Mouse (Mus musculus) limb, embryonic 15.5 days (tissue): Measurements from ENCODE around the gene Cwc25. TPM values are rescaled to one million over a fixed set of nuclear protein-coding genes. Genes with fewer than 3 reads are reported as not detected.
"Not testable (repeated sequence)": the region's sequence is repeated elsewhere in the genome, so short reads cannot be mapped to it uniquely, and the experiment has no call there.

Experiments
- ATAC-seq: fragments of 200-750 bp; cut with Nextera tagmentation; 2 replicates; pipeline ENCODE4 v1.8.0; 2017; ENCODE audit warnings: low read depth, moderate TSS enrichment; ENCODE audit not compliant: insufficient number of reproducible peaks, low FRiP score, low TSS enrichment
- H3K27ac ChIP-seq: fragments of 300-500 bp; sonication (generic); 2 replicates; pipeline ENCODE4 v1.5.1; 2015; ENCODE audit warnings: moderate library complexity, mild to moderate bottlenecking, inconsistent platforms
- H3K27me3 ChIP-seq: fragments of 300-500 bp; sonication (generic); 2 replicates; pipeline ENCODE4 v1.6.1; 2015; ENCODE audit warnings: inconsistent platforms
- H3K36me3 ChIP-seq: fragments of 300-500 bp; sonication (generic); 2 replicates; pipeline ENCODE4 v1.6.1; 2015; ENCODE audit warnings: inconsistent platforms
- H3K4me1 ChIP-seq: fragments of 300-500 bp; sonication (generic); 2 replicates; pipeline ENCODE4 v1.6.1; 2015; ENCODE audit warnings: inconsistent platforms
- H3K4me2 ChIP-seq: fragments of 300-500 bp; sonication (generic); 2 replicates; pipeline ENCODE4 v1.6.1; 2015; ENCODE audit warnings: mild to moderate bottlenecking, inconsistent platforms
- H3K4me3 ChIP-seq: fragments of 300-500 bp; sonication (generic); 2 replicates; pipeline ENCODE4 v1.5.1; 2015; ENCODE audit warnings: mild to moderate bottlenecking, inconsistent platforms
- H3K9ac ChIP-seq: fragments of 300-500 bp; sonication (generic); 2 replicates; pipeline ENCODE4 v1.6.1; 2015; ENCODE audit warnings: inconsistent platforms
- H3K9me3 ChIP-seq: fragments of 300-500 bp; sonication (generic); 2 replicates; pipeline ENCODE4 v1.6.1; 2016; ENCODE audit warnings: inconsistent platforms
- WGBS: fragments of 180-500 bp; shearing (Covaris S2); methylation state at CpG from one replicate; pipeline ENCODE4 v1.1.7; 2015; 5-methylcytosine and 5-hydroxymethylcytosine counted together
- polyA plus RNA-seq: library from polyadenylated mRNA; unstranded; fragments of >200 nt; fragmentation: Nextera tagmentation; extraction: Ambion mirVana; gene quantifications from 2 replicates; pipeline ENCODE4 v1.2.1, GENCODE M21; 2015

The Cwc25 gene
- polyA plus RNA-seq, 1 experiment from 2014 or later: 19.1 TPM

DNA sequence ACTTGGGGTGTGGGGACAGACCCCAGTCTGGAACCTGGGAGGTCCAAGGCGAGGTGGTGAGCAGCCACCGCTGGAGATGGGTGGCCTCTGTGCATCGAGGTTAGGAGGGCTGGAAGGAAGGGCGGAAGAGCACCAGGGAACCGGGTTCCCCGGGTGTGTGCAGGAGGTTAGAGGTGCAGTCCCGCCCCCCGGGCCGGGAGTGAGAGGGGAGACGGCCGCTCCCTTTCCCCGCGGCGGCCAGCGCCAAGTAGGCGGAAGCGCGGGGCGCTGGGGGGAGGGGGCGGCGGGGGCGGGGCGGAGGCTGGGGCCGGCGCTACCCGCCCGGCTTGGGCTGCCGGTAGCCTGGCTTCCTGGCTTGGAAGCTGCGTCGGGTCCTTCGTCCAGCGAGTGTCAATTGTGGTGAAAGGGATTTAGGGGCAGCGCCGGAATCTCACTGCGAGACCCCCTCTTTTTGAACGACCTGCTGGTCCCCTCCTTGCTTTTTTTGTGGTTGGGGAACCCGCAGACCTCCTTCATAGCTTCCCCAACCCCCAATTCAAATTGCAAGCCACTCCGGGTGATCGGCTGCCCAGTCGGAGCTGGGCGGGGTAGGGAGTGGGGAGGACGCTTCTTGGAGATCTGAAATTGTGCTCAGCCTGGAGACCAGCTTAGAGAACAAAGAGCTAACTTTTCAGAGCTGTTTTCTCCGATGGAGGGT lies 33.8 kb upstream of the Cwc25 start:
- peaks cover 46% of the 10 kb centered on the region for H3K4me1 ChIP-seq
- H3K27me3 ChIP-seq: no peaks in the 10 kb centered on the region
- 0 out of 2 replicates have a peak, but pooled peaks cover 5% of the 10 kb centered on the region for H3K36me3 ChIP-seq
- peak overlapping the region; percentile 95 for H3K4me3 ChIP-seq
- peak overlapping the region; percentile 88 for H3K4me2 ChIP-seq
- H3K9ac ChIP-seq: peak overlapping the region; percentile 79
- H3K9me3 ChIP-seq: no peaks in the 10 kb centered on the region
- peak overlapping the region; percentile 98 for H3K27ac ChIP-seq
- ATAC-seq: peak; percentile 54
- 0% methylated on average over 28 of the region's 43 CpGs for WGBS

DNA sequence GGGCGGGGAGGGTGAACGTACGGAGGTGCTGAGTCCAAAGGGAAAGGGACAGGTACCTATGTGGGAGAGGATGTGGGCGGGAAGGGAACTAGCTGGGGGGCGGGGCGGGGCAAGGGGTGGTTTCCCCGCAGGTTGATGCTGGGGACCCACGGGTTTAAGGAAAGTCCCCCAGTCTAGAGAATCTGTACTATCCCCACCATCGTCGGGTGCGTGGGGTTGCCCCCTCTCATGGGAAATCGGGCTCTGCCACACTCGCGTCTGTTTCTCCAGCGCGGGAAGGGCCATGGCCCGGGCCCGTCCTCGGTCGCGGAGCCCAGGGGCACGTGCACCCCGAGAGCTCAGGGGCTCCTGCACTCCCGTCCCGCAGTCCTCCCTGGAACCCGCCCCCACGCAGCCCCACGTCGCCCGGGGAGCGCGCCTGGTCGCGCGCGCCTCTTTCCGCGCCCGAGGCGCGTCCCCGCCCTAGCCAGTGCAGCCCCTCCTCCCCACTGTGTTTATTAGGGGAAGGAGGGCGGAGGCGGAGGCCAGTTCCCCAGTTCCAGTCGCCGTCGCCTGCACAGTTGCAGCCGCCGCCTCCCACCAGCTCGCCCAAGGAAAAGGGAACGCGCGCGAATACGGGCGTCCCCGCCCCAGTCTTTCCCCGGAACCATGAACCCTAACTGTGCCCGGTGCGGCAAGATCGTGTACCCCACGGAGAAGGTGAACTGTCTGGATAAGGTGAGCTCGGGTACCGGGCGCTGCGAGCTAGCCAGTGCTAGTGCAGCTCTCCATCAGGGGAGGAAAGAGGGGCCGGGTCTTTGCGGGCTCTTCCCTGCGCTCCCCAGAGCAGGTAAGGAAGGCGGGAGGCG lies 33.0 kb upstream of the Cwc25 start:
- peak overlapping the region; percentile 95 for H3K4me3 ChIP-seq
- peak; percentile 76 for ATAC-seq
- H3K9ac ChIP-seq: peak overlapping the region; percentile 79
- peak overlapping the region; percentile 88 for H3K4me2 ChIP-seq
- peaks cover 38% of the 10 kb centered on the region for H3K4me1 ChIP-seq
- under 1% methylated on average over 62 of the region's 71 CpGs for WGBS
- no peaks in the 10 kb centered on the region for H3K9me3 ChIP-seq
- 0 out of 2 replicates have a peak, but pooled peaks cover 5% of the 10 kb centered on the region for H3K36me3 ChIP-seq
- H3K27ac ChIP-seq: peak overlapping the region; percentile 98
- H3K27me3 ChIP-seq: no peaks in the 10 kb centered on the region

DNA sequence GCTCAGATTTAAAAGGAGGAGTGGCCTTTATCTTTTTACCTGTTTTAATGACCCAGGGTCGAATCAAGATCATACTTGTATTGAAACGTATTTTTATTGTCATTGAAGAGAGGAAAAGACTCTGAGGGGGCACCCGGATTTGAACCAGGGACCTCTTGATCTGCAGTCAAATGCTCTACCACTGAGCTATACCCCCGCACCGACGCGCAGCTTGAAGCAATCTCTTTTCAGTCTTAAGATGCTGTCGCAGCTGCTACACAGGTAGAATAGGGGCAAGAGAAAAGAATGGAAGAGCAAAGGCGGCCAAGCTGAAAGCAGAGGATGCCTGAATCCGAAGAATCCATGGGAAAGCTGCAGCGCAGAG lies 32.4 kb upstream of the Cwc25 start, which contains the start of gene Lasp1:
Gene Lasp1, plus strand, starts transcription at position 219 of the 364 bp plus-strand sequence.
- Histone ChIP-seq H3K9me3 (no peaks in the 10 kb centered on the region), H3K36me3 (0 out of 2 replicates have a peak, but pooled peaks cover 5% of the 10 kb centered on the region), H3K27ac (peak within 1 kb of the TSS; percentile 98), H3K27me3 (no peaks in the 10 kb centered on the region), H3K9ac (peak within 1 kb of the TSS; percentile 79), H3K4me1 (peaks cover 32% of the 10 kb centered on the region), H3K4me2 (peak within 1 kb of the TSS; percentile 88), H3K4me3 (peak within 1 kb of the TSS; percentile 95)
- 0 out of 2 replicates have a peak, but pooled peaks have one; percentile 10 for ATAC-seq
- under 1% methylated on average over 11 of the region's 11 CpGs for WGBS

DNA sequence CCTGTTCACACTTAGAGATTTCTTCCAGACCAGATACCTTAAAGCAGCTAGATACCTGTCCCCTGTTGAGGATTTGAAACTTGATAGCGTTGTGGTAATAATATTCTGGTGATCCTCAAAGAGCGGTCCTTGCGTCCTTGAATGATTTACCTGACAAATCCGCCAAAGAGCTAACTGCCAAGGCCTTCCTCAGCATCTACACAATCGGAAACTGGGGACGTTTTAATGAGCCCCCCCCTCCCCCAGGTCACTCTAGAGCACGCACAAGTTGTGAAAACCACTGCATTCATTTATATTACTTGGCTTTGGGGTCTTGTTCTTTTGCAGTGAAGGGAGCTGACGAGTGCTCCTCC lies 31.7 kb upstream of the Cwc25 start:
- ATAC-seq: no peak
- H3K27ac ChIP-seq: peak overlapping the region; percentile 63
- H3K36me3 ChIP-seq: 0 out of 2 replicates have a peak, but pooled peaks cover 5% of the 10 kb centered on the region
- peak overlapping the region; percentile 95 for H3K4me3 ChIP-seq
- peaks cover 29% of the 10 kb centered on the region for H3K4me1 ChIP-seq
- no peak overlapping the region for H3K9ac ChIP-seq
- H3K4me2 ChIP-seq: peak overlapping the region; percentile 88
- H3K9me3 ChIP-seq: no peaks in the 10 kb centered on the region
- no peaks in the 10 kb centered on the region for H3K27me3 ChIP-seq
- WGBS: 22% methylated on average over 8 of the region's 8 CpGs

DNA sequence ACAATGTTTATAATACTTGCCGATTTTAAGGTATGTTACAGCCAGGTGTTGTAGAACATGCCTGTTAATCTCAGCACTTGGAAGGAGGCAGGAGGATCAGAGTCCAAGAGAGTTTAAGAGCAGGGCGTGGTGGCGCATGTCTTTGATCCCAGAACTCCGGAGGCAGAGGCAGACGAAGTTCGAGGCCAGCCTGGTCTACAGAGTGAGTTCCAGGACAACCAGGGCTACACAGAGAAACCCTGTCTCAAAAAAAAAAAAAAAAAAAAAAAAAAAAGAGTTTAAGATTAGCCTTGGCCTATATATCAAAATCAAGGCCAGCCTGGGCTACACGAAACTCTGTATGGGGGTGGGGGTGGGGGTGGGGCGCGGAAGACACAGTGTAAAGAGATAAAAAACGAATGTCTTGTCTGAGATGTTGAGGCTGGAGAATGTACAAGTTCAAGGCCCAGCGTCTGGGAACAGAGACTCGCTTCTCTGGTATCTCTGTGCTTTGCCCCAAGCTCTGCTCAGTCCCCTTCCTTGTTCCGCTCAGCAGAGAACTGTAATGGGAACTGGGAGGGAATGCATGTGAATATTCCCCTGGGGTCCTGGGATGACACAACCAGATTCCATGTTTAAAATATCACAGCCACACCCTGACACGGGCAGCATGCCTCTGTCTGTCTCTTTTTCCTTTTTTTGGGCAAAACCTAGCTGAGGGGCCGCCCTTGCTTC lies 31.2 kb upstream of the Cwc25 start:
- H3K4me1 ChIP-seq: peaks cover 27% of the 10 kb centered on the region
- no peak for ATAC-seq
- 54% methylated on average over 15 of the region's 15 CpGs for WGBS
- H3K9ac ChIP-seq: no peak overlapping the region
- peak overlapping the region; percentile 88; the same call in 1 of the 2 replicates for H3K4me2 ChIP-seq
- H3K36me3 ChIP-seq: 0 out of 2 replicates have a peak, but pooled peaks cover 5% of the 10 kb centered on the region
- no peaks in the 10 kb centered on the region for H3K27me3 ChIP-seq
- no peaks in the 10 kb centered on the region for H3K9me3 ChIP-seq
- H3K27ac ChIP-seq: peak overlapping the region; percentile 63
- H3K4me3 ChIP-seq: no peak overlapping the region

DNA sequence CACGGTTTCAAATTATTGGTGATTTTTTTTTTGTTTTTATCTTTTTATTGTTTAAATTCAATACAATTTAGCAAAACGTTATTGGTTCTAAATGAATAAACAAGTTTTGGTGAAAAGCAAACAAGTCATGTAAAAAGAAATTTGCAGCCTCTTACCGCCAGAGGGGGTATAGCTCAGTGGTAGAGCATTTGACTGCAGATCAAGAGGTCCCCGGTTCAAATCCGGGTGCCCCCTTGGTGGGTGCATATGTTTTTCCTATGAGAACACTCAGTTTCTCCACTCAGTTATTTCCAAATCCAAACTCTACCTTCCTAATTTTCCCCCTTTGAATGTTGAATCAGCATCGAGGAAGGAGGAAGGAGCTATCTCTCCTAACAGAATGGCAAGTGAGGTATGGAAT lies 30.6 kb upstream of the Cwc25 start:
- no peak overlapping the region for H3K9ac ChIP-seq
- H3K27me3 ChIP-seq: no peaks in the 10 kb centered on the region
- peaks cover 21% of the 10 kb centered on the region for H3K4me1 ChIP-seq
- ATAC-seq: no peak
- WGBS: 6% methylated on average over 6 of the region's 6 CpGs
- no peak overlapping the region for H3K4me2 ChIP-seq
- no peak overlapping the region for H3K4me3 ChIP-seq
- no peaks in the 10 kb centered on the region for H3K9me3 ChIP-seq
- H3K27ac ChIP-seq: no peak overlapping the region
- H3K36me3 ChIP-seq: no peaks in the 10 kb centered on the region

DNA sequence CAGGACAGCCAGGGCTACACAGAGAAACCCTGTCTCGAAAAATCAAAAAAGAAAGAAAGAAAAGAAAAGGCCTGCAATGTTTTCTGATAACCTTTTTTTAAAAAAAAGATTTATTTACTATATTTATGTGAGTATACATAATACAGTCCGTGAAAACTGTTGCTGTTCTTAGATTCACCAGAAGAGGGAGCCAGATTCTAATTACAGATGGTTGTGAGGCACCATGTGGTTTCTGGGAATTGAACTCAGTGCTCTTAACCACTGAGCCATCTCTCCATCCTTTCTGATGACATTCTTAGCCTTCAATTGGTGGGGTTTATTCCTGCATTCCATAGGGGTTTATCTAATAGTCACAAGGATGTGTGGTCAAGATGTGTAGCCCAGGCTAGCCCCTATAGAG lies 26.8 kb upstream of the Cwc25 start:
- Histone ChIP-seq H3K36me3 (no peaks in the 10 kb centered on the region), H3K27ac (no peak overlapping the region), H3K4me1 (peaks cover 6% of the 10 kb centered on the region), H3K9me3 (no peaks in the 10 kb centered on the region), H3K9ac (no peak overlapping the region), H3K4me2 (no peak overlapping the region), H3K4me3 (no peak overlapping the region), H3K27me3 (no peaks in the 10 kb centered on the region)
- no peak for ATAC-seq
- WGBS: 5% methylated on average over 2 of the region's 2 CpGs

DNA sequence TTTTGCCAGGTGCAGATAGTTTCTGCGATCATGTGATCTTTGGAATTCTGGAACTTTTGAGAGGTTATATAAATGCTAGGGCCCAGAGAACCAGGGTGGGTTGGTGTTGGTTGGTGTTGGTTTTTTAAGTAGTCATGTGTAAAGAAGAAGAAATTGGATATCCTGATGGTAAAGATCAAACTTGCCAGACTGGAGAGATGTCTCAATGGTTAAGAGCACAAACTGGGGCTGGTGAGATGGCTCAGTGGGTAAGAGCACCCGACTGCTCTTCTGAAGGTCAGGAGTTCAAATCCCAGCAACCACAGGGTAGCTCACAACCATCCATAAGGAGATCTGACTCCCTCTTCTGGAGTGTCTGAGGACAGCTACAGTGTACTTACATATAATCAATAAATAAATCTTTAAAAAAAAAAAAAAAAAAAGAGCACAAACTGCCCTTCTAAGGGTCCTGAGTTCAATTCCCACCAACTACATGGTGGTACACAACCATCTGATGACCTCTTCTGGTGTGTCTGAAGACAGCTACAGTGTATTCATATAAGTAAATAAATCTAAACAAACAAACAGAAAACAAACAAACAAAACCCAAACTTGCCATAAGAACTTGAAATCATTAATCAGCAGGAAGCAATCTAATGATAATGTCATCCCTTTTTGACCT lies 24.6 kb upstream of the Cwc25 start:
- not testable (repeated sequence) for H3K4me1 ChIP-seq, H3K4me3 ChIP-seq, H3K4me2 ChIP-seq, H3K9me3 ChIP-seq, ATAC-seq, H3K27me3 ChIP-seq, H3K36me3 ChIP-seq, H3K27ac ChIP-seq, H3K9ac ChIP-seq
- 86% methylated on average over 2 of the region's 2 CpGs for WGBS

DNA sequence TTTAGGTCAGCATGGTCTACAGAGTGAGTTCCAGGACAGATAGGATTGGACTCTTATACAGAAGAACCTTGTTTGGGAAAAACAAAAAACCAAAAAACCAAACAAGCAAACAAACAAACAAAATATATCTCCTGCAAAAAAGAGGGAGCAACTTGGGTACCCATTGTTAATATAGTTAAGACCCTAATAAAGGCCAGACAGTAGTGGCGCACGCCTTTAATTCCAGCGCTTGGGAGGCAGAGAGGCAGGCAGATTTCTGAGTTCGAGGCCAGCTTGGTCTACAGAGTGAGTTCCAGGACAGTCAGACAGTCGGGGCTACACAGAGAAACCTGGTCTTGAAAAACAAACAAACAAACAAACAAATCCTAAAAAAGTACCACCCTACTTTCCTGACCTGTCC lies 23.4 kb upstream of the Cwc25 start:
- H3K27ac ChIP-seq: no peak overlapping the region
- H3K4me2 ChIP-seq: no peak overlapping the region
- H3K9ac ChIP-seq: no peak overlapping the region
- ATAC-seq: no peak
- no peaks in the 10 kb centered on the region for H3K36me3 ChIP-seq
- no peaks in the 10 kb centered on the region for H3K4me1 ChIP-seq
- 85% methylated on average over 5 of the region's 5 CpGs for WGBS
- no peaks in the 10 kb centered on the region for H3K27me3 ChIP-seq
- no peaks in the 10 kb centered on the region for H3K9me3 ChIP-seq
- no peak overlapping the region for H3K4me3 ChIP-seq

DNA sequence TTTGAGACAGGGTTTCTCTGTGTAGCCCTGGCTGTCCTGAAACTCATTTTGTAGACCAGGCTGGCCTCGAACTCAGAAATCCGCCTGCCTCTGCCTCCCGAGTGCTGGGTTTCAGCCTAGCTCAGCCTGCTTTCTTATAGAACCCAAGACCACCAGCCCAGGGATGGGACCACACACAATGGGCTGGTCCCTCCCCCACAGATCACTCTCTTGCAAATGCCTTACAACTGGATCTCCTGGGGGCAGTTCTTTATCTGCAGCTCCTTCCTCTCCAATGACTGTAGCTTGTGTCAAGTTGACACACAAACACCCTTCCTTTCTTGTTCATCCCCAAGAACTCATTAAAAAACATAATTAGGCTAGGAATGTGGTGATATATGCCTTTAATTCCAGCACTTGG lies 21.6 kb upstream of the Cwc25 start:
- Histone ChIP-seq H3K36me3 (no peaks in the 10 kb centered on the region), H3K4me1 (0 out of 2 replicates have a peak, but pooled peaks cover 2% of the 10 kb centered on the region), H3K9me3 (no peaks in the 10 kb centered on the region), H3K9ac (no peak overlapping the region), H3K4me3 (no peak overlapping the region), H3K4me2 (no peak overlapping the region), H3K27me3 (no peaks in the 10 kb centered on the region), H3K27ac (no peak overlapping the region)
- WGBS: 88% methylated on average over 3 of the region's 3 CpGs
- no peak for ATAC-seq

DNA sequence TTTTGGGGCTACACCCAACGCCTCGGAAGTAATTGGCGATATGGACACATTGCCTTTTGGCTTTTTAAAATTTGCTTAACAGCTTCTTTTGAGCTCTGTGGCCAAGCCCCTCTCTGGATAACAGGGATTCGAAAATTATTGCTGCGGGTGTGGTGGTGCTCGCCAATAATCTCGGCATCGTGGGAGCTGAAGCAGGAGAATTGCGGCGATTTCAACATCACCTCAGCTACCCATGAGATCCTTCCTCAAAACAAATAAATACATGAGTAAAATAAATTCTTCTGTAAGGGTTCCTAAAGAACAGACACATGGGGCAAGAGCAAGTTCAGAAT lies 16.2 kb upstream of the Cwc25 start:
- ATAC-seq: no peak
- peak overlapping the region; percentile 92 for H3K4me3 ChIP-seq
- peak overlapping the region; percentile 54 for H3K4me2 ChIP-seq
- no peaks in the 10 kb centered on the region for H3K9me3 ChIP-seq
- peaks cover 33% of the 10 kb centered on the region for H3K36me3 ChIP-seq
- H3K4me1 ChIP-seq: peaks cover 22% of the 10 kb centered on the region
- no peaks in the 10 kb centered on the region for H3K27me3 ChIP-seq
- peak overlapping the region; percentile 96 for H3K9ac ChIP-seq
- H3K27ac ChIP-seq: peak overlapping the region; percentile 93
- 0% methylated on average over 10 of the region's 10 CpGs for WGBS
